Mouse (Mus musculus) liver, embryonic 15.5 days (tissue): Measurements from ENCODE around the gene Gm17026. TPM values are rescaled to one million over a fixed set of nuclear protein-coding genes. Genes with fewer than 3 reads are reported as not detected.
"Not testable (repeated sequence)": the region's sequence is repeated elsewhere in the genome, so short reads cannot be mapped to it uniquely, and the experiment has no call there.

Experiments used
- ATAC-seq: fragments of 200-750 bp; cut with Nextera tagmentation; 2 replicates; pipeline ENCODE4 v1.8.0; 2017; ENCODE audit warnings: moderate number of reproducible peaks, mild to moderate bottlenecking, moderate library complexity; ENCODE audit not compliant: insufficient read depth
- H3K27ac ChIP-seq: fragments of 300-500 bp; sonication (generic); replicated peaks from 2 replicates; pipeline ENCODE4 v1.5.1; 2015; ENCODE audit warnings: mild to moderate bottlenecking, inconsistent platforms
- H3K27me3 ChIP-seq: fragments of 300-500 bp; sonication (generic); 2 replicates; pipeline ENCODE4 v1.6.1; 2015; ENCODE audit warnings: mild to moderate bottlenecking, inconsistent platforms
- H3K36me3 ChIP-seq: fragments of 300-500 bp; sonication (generic); replicated peaks from 2 replicates; pipeline ENCODE4 v1.6.1; 2015; ENCODE audit warnings: moderate library complexity, mild to moderate bottlenecking, inconsistent platforms
- H3K4me1 ChIP-seq: fragments of 300-500 bp; sonication (generic); replicated peaks from 2 replicates; pipeline ENCODE4 v1.6.1; 2015; ENCODE audit warnings: inconsistent platforms
- H3K4me2 ChIP-seq: fragments of 300-500 bp; sonication (generic); 2 replicates; pipeline ENCODE4 v1.6.1; 2015; ENCODE audit warnings: moderate library complexity, mild to moderate bottlenecking, inconsistent platforms
- H3K4me3 ChIP-seq: fragments of 300-500 bp; sonication (generic); replicated peaks from 2 replicates; pipeline ENCODE4 v1.5.1; 2015; ENCODE audit warnings: mild to moderate bottlenecking, inconsistent platforms
- H3K9ac ChIP-seq: fragments of 300-500 bp; sonication (generic); 2 replicates; pipeline ENCODE4 v1.6.1; 2015; ENCODE audit warnings: moderate library complexity, mild to moderate bottlenecking, inconsistent platforms
- H3K9me3 ChIP-seq: fragments of 300-500 bp; sonication (generic); replicated peaks from 2 replicates; pipeline ENCODE4 v1.6.1; 2016; ENCODE audit warnings: inconsistent platforms
- WGBS: fragments of 180-500 bp; shearing (Covaris S2); methylation state at CpG from one replicate; pipeline ENCODE4 v1.1.7; 2015; ENCODE audit warnings: mixed read lengths; ENCODE audit not compliant: insufficient replicate concordance; 5-methylcytosine and 5-hydroxymethylcytosine counted together
- microRNA-seq: library from miRNA; unstranded; fragments of <30 nt; microRNA quantifications from one replicate; pipeline ENCODE4, GENCODE M21; 2016
- polyA plus RNA-seq: library from polyadenylated mRNA; unstranded; fragments of >200 nt; fragmentation: Nextera tagmentation; extraction: Ambion mirVana; gene quantifications from 2 replicates; pipeline ENCODE4 v1.2.1, GENCODE M21; 2015

Gm17026 gene
- polyA plus RNA-seq, result not detected in 2 replicates

DNA sequence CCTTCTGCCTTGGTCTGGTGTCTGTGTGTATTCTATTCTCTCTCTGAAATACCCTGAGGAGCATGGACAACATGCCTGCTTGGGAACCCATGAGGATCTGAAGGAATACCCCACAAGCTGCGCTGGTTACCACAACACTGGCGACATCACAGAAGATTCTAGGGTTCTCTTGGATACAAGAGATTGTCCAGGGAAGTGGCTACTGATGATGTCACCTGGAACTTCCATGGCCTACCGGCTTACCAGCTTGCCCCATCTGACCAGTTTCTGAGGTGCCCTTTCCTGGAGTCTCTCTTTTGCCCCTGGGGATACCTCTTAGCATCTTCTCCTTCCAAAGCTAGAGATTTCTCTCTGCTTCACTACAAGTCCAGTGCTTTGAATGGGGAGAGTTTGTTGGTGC is at the start of gene Gm17026:
Gene Gm17026 (minus strand): TSS at position 101 of the 400 bp plus-strand sequence.
- not testable (repeated sequence) for H3K4me2 ChIP-seq, H3K27me3 ChIP-seq, H3K4me1 ChIP-seq, H3K27ac ChIP-seq, ATAC-seq, H3K9me3 ChIP-seq, H3K4me3 ChIP-seq, H3K36me3 ChIP-seq, H3K9ac ChIP-seq
- WGBS, result 60% methylated on average over 1 of the region's 3 CpGs

DNA sequence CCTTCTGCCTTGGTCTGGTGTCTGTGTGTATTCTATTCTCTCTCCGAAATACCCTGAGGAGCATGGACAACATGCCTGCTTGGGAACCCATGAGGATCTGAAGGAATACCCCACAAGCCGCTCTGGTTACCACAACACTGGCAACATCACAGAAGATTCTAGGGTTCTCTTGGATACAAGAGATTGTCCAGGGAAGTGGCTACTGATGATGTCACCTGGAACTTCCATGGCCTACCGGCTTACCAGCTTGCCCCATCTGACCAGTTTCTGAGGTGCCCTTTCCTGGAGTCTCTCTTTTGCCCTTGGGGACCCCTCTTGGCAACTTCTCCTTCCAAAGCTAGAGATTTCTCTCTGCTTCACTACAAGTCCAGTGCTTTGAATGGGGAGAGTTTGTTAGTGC is 37.4 kb upstream of the Gm17026 start, which contains the start of gene Gm9611:
Gene Gm9611 (minus strand): TSS at position 101 of the 400 bp plus-strand sequence.
- not testable (repeated sequence) for H3K36me3 ChIP-seq, H3K27ac ChIP-seq, H3K9me3 ChIP-seq, H3K4me1 ChIP-seq, H3K4me3 ChIP-seq, ATAC-seq, H3K4me2 ChIP-seq, H3K9ac ChIP-seq, H3K27me3 ChIP-seq
- 55% methylated on average over 1 of the region's 3 CpGs for WGBS

DNA sequence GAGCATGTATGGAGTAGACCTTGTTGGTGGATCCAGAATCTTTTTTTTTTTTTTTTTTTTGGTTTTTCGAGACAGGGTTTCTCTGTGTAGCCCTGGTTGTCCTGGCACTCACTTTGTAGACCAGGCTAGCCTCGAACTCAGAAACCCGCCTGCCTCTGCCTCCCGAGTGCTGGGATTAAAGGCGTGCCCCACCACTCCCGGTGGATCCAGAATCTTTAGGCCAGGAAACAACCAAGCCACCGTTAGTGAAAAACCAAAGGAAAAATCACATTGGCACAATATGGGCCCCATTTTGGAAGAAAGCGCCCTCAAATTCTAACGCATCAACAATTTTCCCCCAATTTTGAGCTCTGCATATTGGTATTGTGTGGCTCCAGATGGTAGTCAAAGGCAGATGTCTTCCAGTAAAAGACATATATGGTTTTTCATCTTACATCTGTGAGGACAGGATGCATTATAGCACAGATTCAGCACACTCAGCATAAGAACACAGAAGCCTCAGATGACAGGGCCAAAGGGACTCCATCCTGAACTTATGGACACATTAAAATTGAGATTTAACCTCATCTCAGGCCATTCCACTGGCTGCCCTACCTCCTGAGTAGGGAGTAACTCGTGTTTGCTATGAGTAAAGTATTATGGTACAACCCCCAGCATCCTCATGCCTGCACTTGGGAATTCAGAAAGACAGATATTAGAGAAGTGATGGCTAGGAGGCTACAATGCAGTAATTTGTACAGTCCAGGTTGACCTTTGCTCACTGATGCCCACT is 42.9 kb downstream of the Gm17026 start:
- H3K4me2 ChIP-seq, ATAC-seq, H3K27ac ChIP-seq, H3K27me3 ChIP-seq, H3K4me3 ChIP-seq, H3K4me1 ChIP-seq, H3K36me3 ChIP-seq, H3K9me3 ChIP-seq, H3K9ac ChIP-seq: not testable (repeated sequence)
- WGBS, result 57% methylated on average over 8 of the region's 10 CpGs

Small RNA genes within 50 kb of the gene (microRNA-seq; reads per million reads assigned to microRNA genes)
- gene Gm25208, result not detected
- not detected for gene Gm25892

Other genes with a start within 250 kb of the Gm17026 start
- not detected in 2 replicates for gene Gm7951, start 142.7 kb downstream of the Gm17026 start, polyA plus RNA-seq
- gene Gm17027, start 97.4 kb downstream of the Gm17026 start, polyA plus RNA-seq, result not detected in 2 replicates
- gene Gm3573, start 69.3 kb downstream of the Gm17026 start, polyA plus RNA-seq, result not detected in 2 replicates
- gene Gm9611, start 37.3 kb upstream of the Gm17026 start, polyA plus RNA-seq, result not detected in 2 replicates
- gene Gm7995, start 50.2 kb upstream of the Gm17026 start, polyA plus RNA-seq, result not detected in 2 replicates
- gene Gm8005, start 179.6 kb upstream of the Gm17026 start, polyA plus RNA-seq, result not detected in 2 replicates
- gene Gm8011, start 203.8 kb upstream of the Gm17026 start, polyA plus RNA-seq, result not detected in 2 replicates
- gene Gm8020, start 242.3 kb upstream of the Gm17026 start, polyA plus RNA-seq, result not detected in 2 replicates